Mouse (Mus musculus): ENCODE data around the gene Tiam2. TPM values are rescaled to one million over a fixed set of nuclear protein-coding genes. Genes with fewer than 3 reads are reported as not detected.

Tiam2 gene
- polyA plus RNA-seq, 1 experiment from 2014 or later = 4.4 TPM

GRCm38 (mm10) chr17:3530549-3530948 is 204.2 kb downstream of the Tiam2 start:
- 71% methylated on average over 7 of the region's 7 CpGs for WGBS

GRCm38 (mm10) chr17:3531641-3532040 is 205.3 kb downstream of the Tiam2 start:
- WGBS = 58% methylated on average over 1 of the region's 1 CpGs
- ATAC-seq (ENCODE audit: insufficient number of reproducible peaks, low FRiP score) = no peak

More at GRCm38 (mm10) chr17:3530549-3530948, 204.2 kb downstream of the Tiam2 start:
- no peak overlapping the region for H3K4me3 ChIP-seq
- H3K9me3 ChIP-seq (replicated peaks) = no peaks in the 10 kb centered on the region
- no peaks in the 10 kb centered on the region; the same call in 1 of the 2 replicates for H3K36me3 ChIP-seq
- no peak for ATAC-seq (ENCODE audit: insufficient number of reproducible peaks, low FRiP score)
- H3K27ac ChIP-seq (ENCODE audit: poor library complexity, severe bottlenecking) = no peak overlapping the region
- no peak overlapping the region for H3K4me2 ChIP-seq
- no peak overlapping the region for H3K9ac ChIP-seq
- peaks cover 11% of the 10 kb centered on the region for H3K4me1 ChIP-seq (replicated peaks)
- H3K27me3 ChIP-seq (replicated peaks) = no peaks in the 10 kb centered on the region

GRCm38 (mm10) chr17:3532254-3532653 is 205.9 kb downstream of the Tiam2 start, which contains the start of gene Cldn20:
Gene Cldn20 (plus strand): TSS chr17:3532554.
- Histone ChIP-seq H3K27ac (ENCODE audit: poor library complexity, severe bottlenecking) (no peak within 1 kb of the TSS), H3K27me3 (replicated peaks) (no peaks in the 10 kb centered on the region), H3K9me3 (replicated peaks) (no peaks in the 10 kb centered on the region), H3K9ac (no peak within 1 kb of the TSS), H3K4me1 (replicated peaks) (peaks cover 11% of the 10 kb centered on the region), H3K36me3 (no peaks in the 10 kb centered on the region; the same call in 1 of the 2 replicates), H3K4me3 (no peak within 1 kb of the TSS), H3K4me2 (no peak within 1 kb of the TSS)
- ATAC-seq (ENCODE audit: insufficient number of reproducible peaks, low FRiP score) = no peak
- 83% methylated on average over 4 of the region's 4 CpGs for WGBS

More at GRCm38 (mm10) chr17:3531641-3532040, 205.3 kb downstream of the Tiam2 start:
- no peaks in the 10 kb centered on the region for H3K27me3 ChIP-seq (replicated peaks)
- H3K27ac ChIP-seq (ENCODE audit: poor library complexity, severe bottlenecking) = no peak overlapping the region
- H3K4me2 ChIP-seq = no peak overlapping the region
- H3K9me3 ChIP-seq (replicated peaks) = no peaks in the 10 kb centered on the region
- no peaks in the 10 kb centered on the region; the same call in 1 of the 2 replicates for H3K36me3 ChIP-seq
- no peak overlapping the region for H3K4me3 ChIP-seq
- no peak overlapping the region for H3K9ac ChIP-seq
- peaks cover 11% of the 10 kb centered on the region for H3K4me1 ChIP-seq (replicated peaks)

- Histone ChIP-seq H3K27me3 (replicated peaks) (no peaks in the 10 kb centered on the region), H3K9ac (no peak overlapping the region), H3K9me3 (replicated peaks) (no peaks in the 10 kb centered on the region), H3K4me2 (no peak overlapping the region), H3K27ac (ENCODE audit: poor library complexity, severe bottlenecking) (no peak overlapping the region), H3K4me3 (no peak overlapping the region), H3K36me3 (no peaks in the 10 kb centered on the region; the same call in 1 of the 2 replicates), H3K4me1 (replicated peaks) (peaks cover 7% of the 10 kb centered on the region)
- ATAC-seq (ENCODE audit: insufficient number of reproducible peaks, low FRiP score) = no peak
- WGBS = 34% methylated on average over 1 of the region's 1 CpGs
Measured at GRCm38 (mm10) chr17:3533425-3533824, 207.1 kb downstream of the Tiam2 start.

GRCm38 (mm10) chr17:3540304-3540703 is 213.9 kb downstream of the Tiam2 start:
- Histone ChIP-seq H3K9me3 (replicated peaks) (no peaks in the 10 kb centered on the region), H3K27ac (ENCODE audit: poor library complexity, severe bottlenecking) (no peak overlapping the region), H3K4me2 (no peak overlapping the region), H3K4me1 (replicated peaks) (no peaks in the 10 kb centered on the region), H3K4me3 (no peak overlapping the region), H3K9ac (no peak overlapping the region), H3K27me3 (replicated peaks) (no peaks in the 10 kb centered on the region), H3K36me3 (peaks cover 22% of the 10 kb centered on the region)
- ATAC-seq (ENCODE audit: insufficient number of reproducible peaks, low FRiP score) = no peak
- 73% methylated on average over 2 of the region's 2 CpGs for WGBS

GRCm38 (mm10) chr17:3541033-3541432 is 214.7 kb downstream of the Tiam2 start:
- WGBS = 81% methylated on average over 5 of the region's 5 CpGs
- H3K27me3 ChIP-seq (replicated peaks) = no peaks in the 10 kb centered on the region
- H3K9me3 ChIP-seq (replicated peaks) = no peaks in the 10 kb centered on the region
- no peak overlapping the region for H3K9ac ChIP-seq
- ATAC-seq (ENCODE audit: insufficient number of reproducible peaks, low FRiP score) = no peak
- H3K4me2 ChIP-seq = no peak overlapping the region
- peaks cover 22% of the 10 kb centered on the region for H3K36me3 ChIP-seq
- no peaks in the 10 kb centered on the region for H3K4me1 ChIP-seq (replicated peaks)
- no peak overlapping the region for H3K27ac ChIP-seq (ENCODE audit: poor library complexity, severe bottlenecking)
- H3K4me3 ChIP-seq = no peak overlapping the region

GRCm38 (mm10) chr17:3547725-3548124 is 221.4 kb downstream of the Tiam2 start:
- no peaks in the 10 kb centered on the region for H3K9me3 ChIP-seq (replicated peaks)
- no peaks in the 10 kb centered on the region for H3K4me1 ChIP-seq (replicated peaks)
- peaks cover 15% of the 10 kb centered on the region for H3K36me3 ChIP-seq
- H3K27ac ChIP-seq (ENCODE audit: poor library complexity, severe bottlenecking) = no peak overlapping the region
- WGBS = 76% methylated on average over 7 of the region's 7 CpGs
- no peak overlapping the region for H3K9ac ChIP-seq
- H3K27me3 ChIP-seq (replicated peaks) = no peaks in the 10 kb centered on the region
- ATAC-seq (ENCODE audit: insufficient number of reproducible peaks, low FRiP score) = no peak
- H3K4me2 ChIP-seq = no peak overlapping the region
- H3K4me3 ChIP-seq = no peak overlapping the region

GRCm38 (mm10) chr17:3556251-3556650 is 229.9 kb downstream of the Tiam2 start:
- H3K27me3 ChIP-seq (replicated peaks) = no peaks in the 10 kb centered on the region
- no peak overlapping the region for H3K4me3 ChIP-seq
- peaks cover 13% of the 10 kb centered on the region for H3K4me1 ChIP-seq (replicated peaks)
- no peak overlapping the region; the same call in 1 of the 2 replicates for H3K9ac ChIP-seq
- H3K36me3 ChIP-seq = peaks cover 14% of the 10 kb centered on the region
- WGBS = 42% methylated on average over 1 of the region's 1 CpGs
- peak overlapping the region; percentile 70; the same call in 1 of the 2 replicates for H3K4me2 ChIP-seq
- H3K27ac ChIP-seq (ENCODE audit: poor library complexity, severe bottlenecking) = no peak overlapping the region
- no peak for ATAC-seq (ENCODE audit: insufficient number of reproducible peaks, low FRiP score)
- H3K9me3 ChIP-seq (replicated peaks) = no peaks in the 10 kb centered on the region

GRCm38 (mm10) chr17:3557331-3558311 is 231.2 kb downstream of the Tiam2 start, which contains the start of gene Tfb1m:
Gene Tfb1m (minus strand): TSS chr17:3557781.
- Histone ChIP-seq H3K4me3 (peak within 1 kb of the TSS; percentile 55), H3K4me2 (peak within 1 kb of the TSS; percentile 70), H3K4me1 (replicated peaks) (peaks cover 13% of the 10 kb centered on the region), H3K9ac (peak within 1 kb of the TSS; percentile 69), H3K36me3 (0 out of 2 replicates have a peak, but pooled peaks cover 6% of the 10 kb centered on the region), H3K9me3 (replicated peaks) (no peaks in the 10 kb centered on the region), H3K27me3 (replicated peaks) (no peaks in the 10 kb centered on the region), H3K27ac (ENCODE audit: poor library complexity, severe bottlenecking) (peak within 1 kb of the TSS; percentile 55)
- ATAC-seq (ENCODE audit: insufficient number of reproducible peaks, low FRiP score) = peak; percentile 99
- under 1% methylated on average over 60 of the region's 60 CpGs for WGBS

GRCm38 (mm10) chr17:3558356-3558870 is 232.0 kb downstream of the Tiam2 start:
- H3K4me3 ChIP-seq = peak overlapping the region; percentile 55
- H3K36me3 ChIP-seq = 0 out of 2 replicates have a peak, but pooled peaks cover 6% of the 10 kb centered on the region
- no peaks in the 10 kb centered on the region for H3K27me3 ChIP-seq (replicated peaks)
- WGBS = 80% methylated on average over 9 of the region's 9 CpGs
- no peaks in the 10 kb centered on the region for H3K9me3 ChIP-seq (replicated peaks)
- H3K4me2 ChIP-seq = peak overlapping the region; percentile 70
- H3K4me1 ChIP-seq (replicated peaks) = peaks cover 13% of the 10 kb centered on the region
- no peak for ATAC-seq (ENCODE audit: insufficient number of reproducible peaks, low FRiP score)
- H3K27ac ChIP-seq (ENCODE audit: poor library complexity, severe bottlenecking) = peak overlapping the region; percentile 55
- H3K9ac ChIP-seq = no peak overlapping the region

GRCm38 (mm10) chr17:3560534-3560933 is 234.2 kb downstream of the Tiam2 start:
- H3K27ac ChIP-seq (ENCODE audit: poor library complexity, severe bottlenecking) = no peak overlapping the region
- ATAC-seq (ENCODE audit: insufficient number of reproducible peaks, low FRiP score) = no peak
- H3K9me3 ChIP-seq (replicated peaks) = no peaks in the 10 kb centered on the region
- WGBS = 72% methylated on average over 3 of the region's 3 CpGs
- no peak overlapping the region for H3K4me2 ChIP-seq
- H3K4me1 ChIP-seq (replicated peaks) = peaks cover 13% of the 10 kb centered on the region
- no peak overlapping the region for H3K9ac ChIP-seq
- no peaks in the 10 kb centered on the region for H3K36me3 ChIP-seq
- no peak overlapping the region for H3K4me3 ChIP-seq
- H3K27me3 ChIP-seq (replicated peaks) = no peaks in the 10 kb centered on the region
